Mouse (Mus musculus): ENCODE results near the gene Pole2. TPM values are rescaled to one million over a fixed set of nuclear protein-coding genes. Genes with fewer than 3 reads are reported as not detected.

The Pole2 gene
- 23.1 TPM for polyA plus RNA-seq (2017; shearing (Covaris generic))

DNA sequence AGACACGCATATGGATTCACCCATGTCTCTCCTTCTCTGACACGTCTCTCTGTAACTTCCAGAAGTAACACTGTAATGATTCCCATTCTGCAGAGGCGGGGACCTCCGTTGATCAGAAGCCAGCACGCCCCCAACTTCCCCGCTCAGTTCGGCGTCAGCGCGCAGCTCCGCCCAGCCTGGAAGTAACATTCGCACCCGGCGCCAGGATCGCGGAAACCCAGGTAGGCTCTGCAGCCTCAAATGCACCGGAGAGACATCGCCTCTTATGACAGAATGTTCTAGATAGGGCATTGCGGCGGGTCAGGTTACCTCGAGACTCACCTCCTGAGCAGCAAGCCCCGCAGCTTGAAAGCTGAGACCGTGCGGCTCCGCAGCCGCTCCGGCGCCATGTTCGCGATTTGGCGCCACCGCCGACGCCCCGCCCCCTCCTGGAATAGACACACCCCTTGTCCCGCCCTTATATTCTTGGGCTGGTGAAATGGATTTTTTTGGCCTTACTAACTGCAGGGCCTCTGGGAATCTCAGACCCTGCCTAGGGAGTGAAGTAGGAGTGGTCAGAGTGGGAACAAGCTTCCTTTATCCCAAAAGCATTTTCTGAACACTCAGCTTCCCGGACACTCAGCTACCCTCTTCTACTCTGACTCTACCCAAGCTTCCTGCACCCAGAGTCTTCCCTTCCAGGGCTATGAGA is at the start of gene Pole2:
Gene Pole2, minus strand, starts transcription at position 420 of the 691 bp plus-strand sequence.

DNA sequence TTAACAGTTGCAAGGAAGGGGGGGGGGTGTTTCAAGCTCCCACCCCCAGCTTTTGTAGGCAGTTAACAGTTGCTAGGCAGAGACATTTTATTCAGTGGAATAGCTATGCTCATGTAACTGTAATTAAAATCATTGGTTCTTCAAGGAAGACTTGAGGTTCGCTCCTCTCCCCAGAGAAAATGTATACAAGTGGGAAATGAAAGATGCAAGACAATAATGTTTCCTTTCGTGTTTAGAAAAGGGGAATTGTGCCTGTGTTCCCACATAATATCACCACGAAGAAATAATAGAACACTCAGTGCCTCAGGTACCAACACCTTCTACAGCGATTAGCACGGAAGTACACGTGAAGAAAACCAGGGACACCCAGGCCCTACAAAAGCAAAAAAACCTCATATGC is 12.9 kb upstream of the Pole2 start, which contains the start of gene Klhdc1:
Gene Klhdc1, plus strand, starts transcription at position 301 of the 400 bp plus-strand sequence.

DNA sequence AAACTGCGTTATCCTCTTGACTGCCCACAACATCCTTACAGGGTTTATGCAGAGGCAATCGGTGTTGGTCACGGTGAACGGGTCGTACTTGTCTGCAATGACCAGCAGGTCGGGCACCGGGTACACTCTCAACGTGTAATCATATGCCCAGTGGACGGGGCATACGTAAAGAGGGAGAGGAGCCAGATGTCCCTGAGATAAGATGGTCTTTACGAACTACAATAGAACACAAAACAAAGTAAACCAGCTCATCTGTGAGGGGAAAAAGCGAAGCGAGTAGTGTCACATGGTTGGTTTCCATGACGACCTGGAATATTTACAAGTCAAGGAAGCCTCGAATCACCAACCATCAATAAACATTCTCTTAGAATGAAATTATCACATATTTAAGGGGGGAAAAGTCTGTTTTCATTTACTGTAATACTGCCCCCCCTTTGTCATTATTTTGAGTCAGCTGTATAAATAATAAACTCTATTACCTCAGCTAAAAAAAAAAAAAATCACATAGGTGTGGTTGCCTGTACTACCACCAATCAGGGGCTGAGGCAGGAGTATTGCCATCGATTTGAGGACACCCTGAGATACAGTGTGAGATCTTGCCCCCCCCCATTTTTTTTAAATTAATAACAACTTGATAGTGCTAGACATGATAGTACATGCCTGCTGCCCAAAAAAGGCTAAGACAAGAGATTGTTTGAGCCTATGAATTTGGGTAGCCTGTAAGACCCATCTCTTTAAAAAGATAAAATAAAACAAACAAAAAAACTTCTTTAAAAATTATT is 23.8 kb downstream of the Pole2 start, which contains the start of gene Gm49384:
Gene Gm49384, minus strand, starts transcription at position 216 of the 782 bp plus-strand sequence.

DNA sequence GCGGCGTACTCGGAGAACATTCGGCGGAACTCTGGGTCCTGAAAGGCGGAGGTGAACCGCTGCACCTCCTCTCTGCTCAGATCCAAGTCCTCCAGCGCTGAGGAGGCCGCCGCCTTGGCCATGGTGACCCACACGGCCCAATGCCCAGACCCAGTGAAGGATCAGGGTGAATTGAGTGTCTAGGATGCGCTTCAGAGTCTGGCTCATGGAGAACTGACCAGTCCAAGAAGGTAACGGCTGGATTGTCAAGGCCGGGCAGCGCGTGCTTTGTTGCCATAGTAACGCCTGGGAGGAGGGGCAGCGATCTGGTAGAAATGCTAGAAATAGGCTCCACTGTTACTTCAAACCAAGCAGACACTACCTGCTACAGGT is 29.8 kb downstream of the Pole2 start, which contains the start of gene Dnaaf2:
Gene Dnaaf2, minus strand, starts transcription at position 266 of the 372 bp plus-strand sequence.

DNA sequence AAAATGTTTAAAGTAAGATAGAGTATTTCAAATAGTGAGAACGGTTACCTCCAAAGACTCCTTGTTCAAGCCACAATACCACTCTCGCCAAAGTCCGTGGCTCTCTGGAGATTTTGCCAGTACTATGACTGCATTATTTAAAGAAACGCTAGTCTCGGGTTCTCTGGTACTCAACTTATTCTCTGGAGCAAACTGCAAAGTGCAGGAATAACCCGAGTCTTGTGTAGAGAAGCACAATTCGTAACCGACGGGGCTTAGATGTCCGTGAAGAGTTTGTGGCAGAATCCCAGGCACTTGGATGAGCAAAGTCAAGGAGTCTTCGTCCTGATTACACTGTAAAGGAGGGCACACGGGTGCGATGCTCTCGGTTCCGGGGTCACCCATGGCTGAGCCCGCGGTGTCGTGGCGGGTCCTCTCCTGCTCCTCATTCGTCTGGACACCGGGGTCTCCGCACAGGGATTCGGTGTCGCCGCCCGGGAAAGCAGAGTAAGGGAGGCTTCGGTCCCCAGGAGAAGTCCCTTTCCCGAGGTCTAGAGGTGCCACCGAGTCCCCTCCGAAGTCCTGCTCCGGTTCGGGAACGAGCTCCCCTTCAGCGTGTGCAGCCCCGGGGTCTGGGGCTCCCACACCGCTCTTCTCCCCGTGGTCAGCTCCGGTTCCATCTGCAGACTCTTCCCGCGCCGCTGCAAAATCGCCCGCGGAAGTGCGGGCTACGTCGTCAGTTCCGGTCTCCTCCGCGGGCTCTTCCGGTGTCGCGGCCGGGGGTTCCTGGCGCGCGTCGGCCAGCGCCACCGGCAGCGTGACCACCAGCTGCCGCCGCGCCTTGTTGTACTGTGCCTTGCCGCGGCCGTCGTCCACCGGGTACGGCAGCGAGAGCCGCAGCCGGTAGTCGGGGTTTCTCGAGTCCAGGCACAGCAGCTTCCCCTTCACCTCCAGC is 31.3 kb downstream of the Pole2 start, which contains the start of gene Gm49383:
Gene Gm49383, minus strand, starts transcription at position 661 of the 934 bp plus-strand sequence.

DNA sequence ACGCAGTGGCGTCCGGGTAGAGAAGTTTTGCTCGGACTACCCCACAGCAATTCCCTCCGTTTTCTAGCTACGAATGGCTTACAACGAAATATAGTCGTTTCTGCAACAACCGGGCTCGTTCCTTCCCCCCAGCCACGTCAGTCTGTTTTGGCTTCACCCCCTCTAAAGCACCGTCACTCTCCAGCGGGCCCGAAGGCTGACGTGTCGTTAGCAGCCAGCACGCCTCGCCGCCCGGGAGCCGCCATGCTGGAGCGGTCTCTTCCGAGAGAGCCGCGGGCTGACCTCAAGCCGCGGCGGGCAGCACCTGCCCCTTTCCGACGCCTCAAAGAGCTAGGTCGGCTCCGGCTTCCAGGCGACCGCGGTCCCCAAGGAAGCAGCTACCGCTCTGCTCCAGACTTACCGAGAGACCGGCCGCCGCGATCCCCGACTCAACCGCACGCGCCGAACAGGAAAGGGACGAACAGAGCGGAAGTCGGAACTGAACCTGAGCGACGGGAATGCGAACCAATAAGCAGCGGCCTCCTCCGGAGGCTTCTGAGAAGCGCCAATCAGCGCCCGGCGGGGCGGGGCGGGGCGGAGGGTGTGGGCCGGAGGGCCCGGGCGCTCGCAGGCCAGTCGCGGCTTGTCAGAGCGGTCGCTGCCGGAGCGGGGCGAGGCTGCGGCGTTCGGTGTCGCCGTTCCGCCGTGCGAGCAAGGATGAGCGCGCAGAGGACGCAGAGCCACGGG is 44.2 kb downstream of the Pole2 start, which contains the start of the genes Rpl36al and Mgat2:
Gene Rpl36al, minus strand, starts transcription at position 501 of the 726 bp plus-strand sequence.
Gene Mgat2, plus strand, starts transcription at position 575 of the 726 bp plus-strand sequence.

DNA sequence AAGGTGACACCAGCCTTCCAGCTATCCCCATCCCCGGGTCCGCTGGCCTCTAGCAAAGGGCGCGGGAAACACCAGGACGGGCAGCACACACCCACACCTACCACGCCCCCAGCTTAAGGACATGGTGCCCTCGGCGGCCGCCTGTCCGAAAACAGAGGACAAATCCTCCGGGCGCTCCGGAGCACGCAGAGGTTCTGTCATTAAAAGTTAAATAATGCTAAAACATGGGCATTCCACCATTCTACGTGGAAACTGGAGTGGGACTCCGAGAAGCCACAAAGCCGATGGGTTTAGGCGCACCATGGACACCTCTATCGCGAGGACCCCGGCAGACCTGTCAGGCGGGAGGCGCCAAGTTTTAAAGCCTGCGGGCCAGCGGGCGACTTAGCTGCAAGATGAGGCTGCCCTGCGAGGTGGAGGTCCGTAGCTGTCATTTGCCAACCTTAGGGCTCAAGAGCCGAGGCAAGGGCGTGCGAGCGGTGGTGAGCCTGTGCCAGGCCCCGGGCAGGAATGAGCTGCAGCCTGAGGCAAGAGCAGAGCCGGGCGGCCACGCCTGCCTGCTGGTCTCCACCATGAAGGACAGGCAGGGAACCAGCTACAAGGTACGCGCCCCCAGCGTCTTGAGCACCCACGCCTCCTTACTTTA is 59.4 kb downstream of the Pole2 start, which contains the start of gene Lrr1:
Gene Lrr1, plus strand, starts transcription at position 354 of the 646 bp plus-strand sequence.

DNA sequence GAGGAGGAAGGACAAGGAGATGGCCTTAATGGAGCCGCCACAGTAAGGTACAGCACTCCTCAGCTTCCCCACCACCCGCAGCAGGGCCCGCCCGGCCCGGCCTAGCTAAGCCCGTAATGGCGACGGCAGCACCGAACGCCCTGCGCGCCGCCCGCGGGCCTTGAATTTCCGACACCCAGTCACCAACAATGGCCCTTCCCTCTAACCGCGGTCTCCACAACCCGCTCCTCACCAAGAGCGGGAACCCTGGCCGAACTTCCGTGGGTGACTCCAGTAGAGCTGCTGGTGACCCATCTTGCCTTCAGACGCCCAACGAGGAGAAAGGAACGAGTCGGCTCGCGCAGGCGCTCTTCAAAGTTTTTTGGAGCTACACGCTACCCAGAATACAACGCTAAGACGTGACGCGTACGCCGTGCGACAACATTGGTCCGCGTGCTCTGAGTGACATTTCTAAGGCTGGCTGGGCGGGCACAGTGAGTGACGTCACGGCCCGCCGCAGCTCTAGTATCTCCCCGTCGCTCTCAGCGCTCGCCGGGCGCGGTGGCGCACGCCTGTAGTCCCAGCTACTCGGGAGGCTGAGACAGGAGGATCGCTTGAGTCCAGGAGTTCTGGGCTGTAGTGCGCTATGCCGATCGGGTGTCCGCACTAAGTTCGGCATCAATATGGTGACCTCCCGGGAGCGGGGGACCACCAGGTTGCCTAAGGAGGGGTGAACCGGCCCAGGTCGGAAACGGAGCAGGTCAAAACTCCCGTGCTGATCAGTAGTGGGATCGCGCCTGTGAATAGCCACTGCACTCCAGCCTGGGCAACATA is 69.0 kb downstream of the Pole2 start, which contains the start of gene Rps29:
Gene Rps29, minus strand, starts transcription at position 422 of the 813 bp plus-strand sequence.

Other genes with a start within 250 kb of the Pole2 start
- gene Rps29, start 69.0 kb downstream of the Pole2 start, polyA plus RNA-seq (2017; shearing (Covaris generic)) = 3,261 TPM
- gene Lrr1, start 59.4 kb downstream of the Pole2 start, polyA plus RNA-seq (2017; shearing (Covaris generic)) = not detected
- 348 TPM for gene Rpl36al, start 44.1 kb downstream of the Pole2 start, polyA plus RNA-seq (2017; shearing (Covaris generic))
- 46.2 TPM for gene Mgat2, start 44.0 kb downstream of the Pole2 start, polyA plus RNA-seq (2017; shearing (Covaris generic))
- gene Gm49383, start 31.1 kb downstream of the Pole2 start, polyA plus RNA-seq (2017; shearing (Covaris generic)) = 10.6 TPM
- 6.5 TPM for gene Dnaaf2, start 29.8 kb downstream of the Pole2 start, polyA plus RNA-seq (2017; shearing (Covaris generic))
- gene Gm49384, start 23.9 kb downstream of the Pole2 start, polyA plus RNA-seq (2017; shearing (Covaris generic)) = 8.7 TPM
- 81.7 TPM for gene Klhdc1, start 13.0 kb upstream of the Pole2 start, polyA plus RNA-seq (2017; shearing (Covaris generic))
- 192 TPM for gene Klhdc2, start 68.5 kb upstream of the Pole2 start, polyA plus RNA-seq (2017; shearing (Covaris generic))
- 133 TPM for gene Nemf, start 129.0 kb upstream of the Pole2 start, polyA plus RNA-seq (2017; shearing (Covaris generic))
- 303 TPM for gene Arf6, start 144.0 kb upstream of the Pole2 start, polyA plus RNA-seq (2017; shearing (Covaris generic))
- 3.5 TPM for gene Gm9887, start 144.3 kb upstream of the Pole2 start, polyA plus RNA-seq (2017; shearing (Covaris generic))

Measured in naive thymus-derived CD4-positive, alpha-beta T cell, adult 5 months (primary cell).